Mouse (Mus musculus): ENCODE measurements around the gene Ablim1. TPM values are rescaled to one million over a fixed set of nuclear protein-coding genes. Genes with fewer than 3 reads are reported as not detected.

Gene Ablim1
- polyA plus RNA-seq, 1 experiment from 2014 or later: 52.8 TPM

- no peak for DNase-seq
- ATAC-seq (ENCODE audit: low FRiP score, low TSS enrichment): no peak
- no peak overlapping the region for H3K9ac ChIP-seq (replicated peaks; ENCODE audit: low read length)
- peaks cover 22% of the 10 kb centered on the region for H3K27me3 ChIP-seq (ENCODE audit: control insufficient read depth, insufficient read depth, low read length)
- H3K4me2 ChIP-seq (ENCODE audit: low read length): peak overlapping the region; percentile 68
- peak overlapping the region; percentile 35 for H3K4me3 ChIP-seq (replicated peaks; ENCODE audit: low read depth, low read length)
- H3K36me3 ChIP-seq (ENCODE audit: control insufficient read depth, insufficient read depth, low read length): no peaks in the 10 kb centered on the region
- 61% methylated on average over 16 of the region's 16 CpGs for WGBS
- peaks cover 7% of the 10 kb centered on the region for H3K4me1 ChIP-seq (ENCODE audit: control insufficient read depth, insufficient read depth, low read length)
- no peak overlapping the region for H3K27ac ChIP-seq (replicated peaks; ENCODE audit: low read depth, low read length)
- H3K9me3 ChIP-seq (ENCODE audit: control insufficient read depth, low read length): no peaks in the 10 kb centered on the region
Observed at GRCm38 (mm10) chr19:57007291-57007690, 307.4 kb downstream of the Ablim1 start.

GRCm38 (mm10) chr19:57006841-57007240 lies 307.9 kb downstream of the Ablim1 start:
- Histone ChIP-seq H3K9ac (replicated peaks; ENCODE audit: low read length) (no peak overlapping the region), H3K27me3 (ENCODE audit: control insufficient read depth, insufficient read depth, low read length) (peaks cover 22% of the 10 kb centered on the region)

GRCm38 (mm10) chr19:57005062-57005461 lies 309.7 kb downstream of the Ablim1 start:
- Histone ChIP-seq H3K9ac (replicated peaks; ENCODE audit: low read length) (no peak overlapping the region), H3K4me3 (replicated peaks; ENCODE audit: low read depth, low read length) (no peak overlapping the region), H3K27ac (replicated peaks; ENCODE audit: low read depth, low read length) (no peak overlapping the region), H3K36me3 (ENCODE audit: control insufficient read depth, insufficient read depth, low read length) (no peaks in the 10 kb centered on the region), H3K27me3 (ENCODE audit: control insufficient read depth, insufficient read depth, low read length) (peaks cover 22% of the 10 kb centered on the region), H3K9me3 (ENCODE audit: control insufficient read depth, low read length) (no peaks in the 10 kb centered on the region), H3K4me2 (ENCODE audit: low read length) (no peak overlapping the region), H3K4me1 (ENCODE audit: control insufficient read depth, insufficient read depth, low read length) (peaks cover 7% of the 10 kb centered on the region)
- ATAC-seq (ENCODE audit: low FRiP score, low TSS enrichment) (no peak), DNase-seq (no peak)
- WGBS: 94% methylated on average over 4 of the region's 4 CpGs

More at GRCm38 (mm10) chr19:57006841-57007240, 307.9 kb downstream of the Ablim1 start:
- Histone ChIP-seq H3K4me1 (ENCODE audit: control insufficient read depth, insufficient read depth, low read length) (peaks cover 7% of the 10 kb centered on the region), H3K27ac (replicated peaks; ENCODE audit: low read depth, low read length) (no peak overlapping the region), H3K36me3 (ENCODE audit: control insufficient read depth, insufficient read depth, low read length) (no peaks in the 10 kb centered on the region), H3K9me3 (ENCODE audit: control insufficient read depth, low read length) (no peaks in the 10 kb centered on the region), H3K4me3 (replicated peaks; ENCODE audit: low read depth, low read length) (no peak overlapping the region), H3K4me2 (ENCODE audit: low read length) (peak overlapping the region; percentile 68)
- ATAC-seq (ENCODE audit: low FRiP score, low TSS enrichment): no peak
- no peak for DNase-seq
- 62% methylated on average over 13 of the region's 13 CpGs for WGBS

GRCm38 (mm10) chr19:57003460-57003810 lies 311.3 kb downstream of the Ablim1 start:
- peaks cover 7% of the 10 kb centered on the region for H3K4me1 ChIP-seq (ENCODE audit: control insufficient read depth, insufficient read depth, low read length)
- 48% methylated on average over 7 of the region's 7 CpGs for WGBS
- H3K36me3 ChIP-seq (ENCODE audit: control insufficient read depth, insufficient read depth, low read length): no peaks in the 10 kb centered on the region
- DNase-seq (peak; percentile 38), ATAC-seq (ENCODE audit: low FRiP score, low TSS enrichment) (no peak)
- no peaks in the 10 kb centered on the region for H3K9me3 ChIP-seq (ENCODE audit: control insufficient read depth, low read length)
- H3K27me3 ChIP-seq (ENCODE audit: control insufficient read depth, insufficient read depth, low read length): peaks cover 19% of the 10 kb centered on the region
- no peak overlapping the region for H3K4me3 ChIP-seq (replicated peaks; ENCODE audit: low read depth, low read length)
- no peak overlapping the region for H3K27ac ChIP-seq (replicated peaks; ENCODE audit: low read depth, low read length)
- no peak overlapping the region for H3K9ac ChIP-seq (replicated peaks; ENCODE audit: low read length)
- no peak overlapping the region for H3K4me2 ChIP-seq (ENCODE audit: low read length)

GRCm38 (mm10) chr19:57002741-57003459 lies 311.8 kb downstream of the Ablim1 start:
- H3K36me3 ChIP-seq (ENCODE audit: control insufficient read depth, insufficient read depth, low read length): no peaks in the 10 kb centered on the region
- peaks cover 3% of the 10 kb centered on the region for H3K4me1 ChIP-seq (ENCODE audit: control insufficient read depth, insufficient read depth, low read length)
- no peak overlapping the region for H3K4me2 ChIP-seq (ENCODE audit: low read length)
- ATAC-seq (ENCODE audit: low FRiP score, low TSS enrichment) (no peak), DNase-seq (no peak)
- H3K27ac ChIP-seq (replicated peaks; ENCODE audit: low read depth, low read length): no peak overlapping the region
- H3K9me3 ChIP-seq (ENCODE audit: control insufficient read depth, low read length): no peaks in the 10 kb centered on the region
- no peak overlapping the region for H3K4me3 ChIP-seq (replicated peaks; ENCODE audit: low read depth, low read length)
- H3K27me3 ChIP-seq (ENCODE audit: control insufficient read depth, insufficient read depth, low read length): peaks cover 15% of the 10 kb centered on the region
- WGBS: 85% methylated on average over 12 of the region's 12 CpGs
- no peak overlapping the region for H3K9ac ChIP-seq (replicated peaks; ENCODE audit: low read length)

DNA sequence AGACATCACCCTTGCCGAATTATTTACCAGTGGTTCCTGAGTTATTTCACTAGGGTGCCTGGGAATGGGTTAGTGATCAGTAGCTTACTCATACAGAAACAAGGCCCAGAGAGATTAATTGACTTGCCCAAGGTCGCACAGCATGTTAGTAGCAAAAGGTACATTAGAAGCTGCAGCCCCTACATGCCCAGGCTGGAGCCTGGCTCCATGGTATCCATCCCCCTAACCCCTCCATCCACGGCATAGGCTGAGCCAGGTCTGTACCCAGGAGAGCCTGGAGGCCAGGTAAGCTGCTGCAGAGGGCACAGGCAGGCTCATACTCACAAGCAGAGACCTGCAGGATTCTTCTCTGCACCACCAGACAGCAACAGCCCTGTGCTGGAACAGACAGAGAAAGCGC lies 312.8 kb downstream of the Ablim1 start:
- Histone ChIP-seq H3K4me3 (replicated peaks; ENCODE audit: low read depth, low read length) (no peak overlapping the region), H3K27me3 (ENCODE audit: control insufficient read depth, insufficient read depth, low read length) (peaks cover 5% of the 10 kb centered on the region), H3K4me1 (ENCODE audit: control insufficient read depth, insufficient read depth, low read length) (peaks cover 7% of the 10 kb centered on the region; the same call in 1 of the 2 replicates), H3K36me3 (ENCODE audit: control insufficient read depth, insufficient read depth, low read length) (no peaks in the 10 kb centered on the region), H3K4me2 (ENCODE audit: low read length) (no peak overlapping the region), H3K27ac (replicated peaks; ENCODE audit: low read depth, low read length) (no peak overlapping the region), H3K9me3 (ENCODE audit: control insufficient read depth, low read length) (no peaks in the 10 kb centered on the region), H3K9ac (replicated peaks; ENCODE audit: low read length) (no peak overlapping the region)
- 89% methylated on average over 4 of the region's 4 CpGs for WGBS
- no peak for ATAC-seq (ENCODE audit: low FRiP score, low TSS enrichment)
- no peak for DNase-seq

DNA sequence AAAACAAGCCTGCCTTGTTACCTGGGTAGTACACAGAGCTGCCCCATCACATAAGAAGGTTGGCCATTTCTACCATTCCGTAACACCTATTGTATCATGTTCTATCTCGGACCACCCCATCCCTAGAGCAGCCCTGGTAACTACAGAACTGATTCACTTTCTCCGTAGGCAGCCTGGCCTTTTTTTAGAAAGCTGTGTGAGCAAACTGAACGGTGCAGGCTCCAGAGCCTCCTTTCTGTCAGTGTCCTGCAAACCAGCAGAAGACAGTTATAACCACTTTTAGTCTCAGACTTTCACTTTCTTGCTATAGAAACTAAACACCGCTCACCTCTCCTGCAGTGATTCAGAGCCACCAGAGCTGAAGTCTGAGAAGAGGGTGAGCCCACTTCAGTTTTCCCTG lies 314.1 kb downstream of the Ablim1 start:
- DNase-seq (no peak), ATAC-seq (ENCODE audit: low FRiP score, low TSS enrichment) (no peak)
- H3K4me1 ChIP-seq (ENCODE audit: control insufficient read depth, insufficient read depth, low read length): peaks cover 7% of the 10 kb centered on the region; the same call in 1 of the 2 replicates
- 89% methylated on average over 5 of the region's 5 CpGs for WGBS
- no peaks in the 10 kb centered on the region for H3K27me3 ChIP-seq (ENCODE audit: control insufficient read depth, insufficient read depth, low read length)
- H3K9me3 ChIP-seq (ENCODE audit: control insufficient read depth, low read length): no peaks in the 10 kb centered on the region
- no peak overlapping the region for H3K4me3 ChIP-seq (replicated peaks; ENCODE audit: low read depth, low read length)
- H3K36me3 ChIP-seq (ENCODE audit: control insufficient read depth, insufficient read depth, low read length): no peaks in the 10 kb centered on the region
- no peak overlapping the region for H3K9ac ChIP-seq (replicated peaks; ENCODE audit: low read length)
- no peak overlapping the region for H3K4me2 ChIP-seq (ENCODE audit: low read length)
- no peak overlapping the region for H3K27ac ChIP-seq (replicated peaks; ENCODE audit: low read depth, low read length)

DNA sequence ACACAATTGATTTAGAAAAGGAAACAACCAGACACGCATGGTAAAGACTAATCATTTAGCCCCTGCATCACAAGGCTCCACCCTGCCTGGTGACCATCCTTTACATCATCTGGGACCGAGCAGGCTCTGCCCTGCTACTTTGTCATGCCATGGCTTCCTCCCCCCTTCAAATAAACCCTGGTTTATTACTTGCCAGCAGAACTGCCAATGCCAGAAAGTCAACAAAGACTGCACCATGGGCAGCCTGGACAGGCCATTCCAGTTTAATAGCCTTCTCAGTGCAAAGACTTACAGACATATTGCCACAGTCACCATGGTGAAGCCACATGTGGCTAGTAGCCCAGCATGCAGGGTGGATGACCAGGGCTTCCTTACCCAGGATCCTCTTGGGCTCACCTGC lies 314.9 kb downstream of the Ablim1 start:
- no peaks in the 10 kb centered on the region for H3K9me3 ChIP-seq (ENCODE audit: control insufficient read depth, low read length)
- H3K4me2 ChIP-seq (ENCODE audit: low read length): no peak overlapping the region
- no peak overlapping the region for H3K9ac ChIP-seq (replicated peaks; ENCODE audit: low read length)
- DNase-seq (no peak), ATAC-seq (ENCODE audit: low FRiP score, low TSS enrichment) (no peak)
- H3K27ac ChIP-seq (replicated peaks; ENCODE audit: low read depth, low read length): no peak overlapping the region
- WGBS: 71% methylated on average over 2 of the region's 2 CpGs
- H3K36me3 ChIP-seq (ENCODE audit: control insufficient read depth, insufficient read depth, low read length): no peaks in the 10 kb centered on the region
- peaks cover 7% of the 10 kb centered on the region; the same call in 1 of the 2 replicates for H3K4me1 ChIP-seq (ENCODE audit: control insufficient read depth, insufficient read depth, low read length)
- H3K27me3 ChIP-seq (ENCODE audit: control insufficient read depth, insufficient read depth, low read length): no peaks in the 10 kb centered on the region
- no peak overlapping the region for H3K4me3 ChIP-seq (replicated peaks; ENCODE audit: low read depth, low read length)

- DNase-seq (no peak), ATAC-seq (ENCODE audit: low FRiP score, low TSS enrichment) (no peak)
- H3K9me3 ChIP-seq (ENCODE audit: control insufficient read depth, low read length): no peaks in the 10 kb centered on the region
- WGBS: 60% methylated on average over 2 of the region's 2 CpGs
- peaks cover 7% of the 10 kb centered on the region; the same call in 1 of the 2 replicates for H3K4me1 ChIP-seq (ENCODE audit: control insufficient read depth, insufficient read depth, low read length)
- no peaks in the 10 kb centered on the region for H3K27me3 ChIP-seq (ENCODE audit: control insufficient read depth, insufficient read depth, low read length)
- H3K27ac ChIP-seq (replicated peaks; ENCODE audit: low read depth, low read length): no peak overlapping the region
- no peak overlapping the region for H3K9ac ChIP-seq (replicated peaks; ENCODE audit: low read length)
- H3K36me3 ChIP-seq (ENCODE audit: control insufficient read depth, insufficient read depth, low read length): no peaks in the 10 kb centered on the region
- H3K4me3 ChIP-seq (replicated peaks; ENCODE audit: low read depth, low read length): no peak overlapping the region
- no peak overlapping the region for H3K4me2 ChIP-seq (ENCODE audit: low read length)
Observed at GRCm38 (mm10) chr19:56998910-56999309, 315.8 kb downstream of the Ablim1 start.
